Mouse (Mus musculus) gastrocnemius, adult 2 months (tissue): ENCODE results near the gene Gm20498. TPM values are rescaled to one million over a fixed set of nuclear protein-coding genes. Genes with fewer than 3 reads are reported as not detected.
A peak's percentile ranks its signal among the peaks of the same experiment; 100 is the strongest.
"Not testable (repeated sequence)": the region's sequence is repeated elsewhere in the genome, so short reads cannot be mapped to it uniquely, and the experiment has no call there.

Experiments
- DNase-seq: peaks from one replicate; pipeline ENCODE4 v3.0.0; 2022
- H3K27ac ChIP-seq: fragments of 200-600 bp; 2 replicates; pipeline ENCODE4 v1.8.1; 2022; ENCODE audit warnings: mild to moderate bottlenecking
- H3K4me3 ChIP-seq: fragments of 200-600 bp; 2 replicates; pipeline ENCODE4 v1.8.1; 2022; ENCODE audit warnings: mild to moderate bottlenecking, moderate library complexity
- CTCF ChIP-seq: fragments of 200-600 bp; IDR thresholded peaks from 2 replicates; pipeline ENCODE4 v1.8.1; 2022; ENCODE audit warnings: antibody characterized with exemption, mild to moderate bottlenecking, moderate library complexity
- intact Hi-C: fragments of 180-260 bp; cut with DNase I; formaldehyde crosslinking; loops from one replicate; pipeline ENCODE4 v1.15.1; 2025
- total RNA-seq, 2 experiments: library from RNA; stranded (reverse); gene quantifications; 2 replicates each; pipeline ENCODE4 v1.2.3; 2021

The Gm20498 gene
- total RNA-seq, 2 experiments from 2014 or later: 38.2 to 45.9 TPM

- peak; percentile 19 for DNase-seq
- intact Hi-C loops: loop anchor here (2.0 kb wide), 1 partner anchor 111 kb away; the partner anchor contains the start of gene Med6
- peak overlapping the region; percentile 99 for H3K27ac ChIP-seq
- H3K4me3 ChIP-seq: peak overlapping the region; percentile 85
- TF ChIP-seq CTCF: no peak
Observed at GRCm38 (mm10) chr12:81483656-81484055, 49.0 kb downstream of the Gm20498 start.

- intact Hi-C loops: not testable (repeated sequence)
Observed at GRCm38 (mm10) chr12:81459051-81459450, 73.7 kb downstream of the Gm20498 start.

GRCm38 (mm10) chr12:81438985-81439384, 93.7 kb downstream of the Gm20498 start:
- DNase-seq, intact Hi-C loops, H3K27ac ChIP-seq, H3K4me3 ChIP-seq: not testable (repeated sequence)

More at GRCm38 (mm10) chr12:81459051-81459450, 73.7 kb downstream of the Gm20498 start:
- not testable (repeated sequence) for H3K27ac ChIP-seq, H3K4me3 ChIP-seq, DNase-seq

- H3K4me3 ChIP-seq, H3K27ac ChIP-seq, intact Hi-C loops: not testable (repeated sequence)
- DNase-seq: peak; percentile 26
Observed at GRCm38 (mm10) chr12:81434778-81435177, 97.9 kb downstream of the Gm20498 start.

- Histone ChIP-seq H3K4me3 (no peak within 1 kb of the TSS), H3K27ac (no peak within 1 kb of the TSS)
- intact Hi-C loops: no loop called here
- TF ChIP-seq CTCF: no peak
- no peak for DNase-seq
Observed at GRCm38 (mm10) chr12:81421846-81422245, 110.9 kb downstream of the Gm20498 start, which contains the start of gene Adam4. Gene Adam4 (minus strand): TSS chr12:81421946.

- H3K4me3 ChIP-seq: no peak overlapping the region
- TF ChIP-seq CTCF: no peak
- DNase-seq: no peak
- intact Hi-C loops: no loop called here
- H3K27ac ChIP-seq: no peak overlapping the region
Observed at GRCm38 (mm10) chr12:81413211-81413610, 119.5 kb downstream of the Gm20498 start.

- Histone ChIP-seq H3K27ac (no peak overlapping the region), H3K4me3 (no peak overlapping the region)
- TF ChIP-seq CTCF: no peak
- intact Hi-C loops: no loop called here
- DNase-seq: no peak
Observed at GRCm38 (mm10) chr12:81408966-81409365, 123.7 kb downstream of the Gm20498 start.

- H3K4me3 ChIP-seq: no peak overlapping the region
- peak; percentile 83 for TF ChIP-seq CTCF
- no peak overlapping the region for H3K27ac ChIP-seq
- intact Hi-C loops: loop anchor here (1.0 to 5.0 kb wide), 3 partner anchors 70 to 420 kb away; partner anchors contain the start of gene Slc8a3
- peak; percentile 55 for DNase-seq
Observed at GRCm38 (mm10) chr12:81402187-81402586, 130.5 kb downstream of the Gm20498 start.

GRCm38 (mm10) chr12:81379364-81379763, 153.3 kb downstream of the Gm20498 start, which contains the start of gene Gm4787:
Gene Gm4787 (minus strand): TSS chr12:81379464.
- DNase-seq, H3K4me3 ChIP-seq, H3K27ac ChIP-seq, intact Hi-C loops: not testable (repeated sequence)

GRCm38 (mm10) chr12:81333841-81334240, 198.9 kb downstream of the Gm20498 start:
- Histone ChIP-seq H3K27ac (peak overlapping the region; percentile 95), H3K4me3 (peak overlapping the region; percentile 79)
- TF ChIP-seq CTCF: no peak
- DNase-seq: no peak
- intact Hi-C loops: loop anchor here (2.0 to 5.0 kb wide), 4 partner anchors 47 to 132 kb away; no protein-coding TSS in a partner anchor

GRCm38 (mm10) chr12:81332875-81333421, 199.8 kb downstream of the Gm20498 start, which contains the start of gene Slc8a3:
Gene Slc8a3 (minus strand): TSS chr12:81333180.
- peak; percentile 12; the same call in 1 of the 2 replicates for TF ChIP-seq CTCF
- Histone ChIP-seq H3K27ac (peak within 1 kb of the TSS; percentile 95), H3K4me3 (peak within 1 kb of the TSS; percentile 79)
- peak; percentile 75 for DNase-seq
- intact Hi-C loops: loop anchor here (2.0 to 5.0 kb wide), 4 partner anchors 46 to 131 kb away; no protein-coding TSS in a partner anchor

- Histone ChIP-seq H3K27ac (peak overlapping the region; percentile 95), H3K4me3 (peak overlapping the region; percentile 79)
- TF ChIP-seq CTCF: no peak
- intact Hi-C loops: loop anchor here (2.0 to 5.0 kb wide), 4 partner anchors 45 to 130 kb away; no protein-coding TSS in a partner anchor
- DNase-seq: peak; percentile 73
Observed at GRCm38 (mm10) chr12:81331937-81332874, 200.5 kb downstream of the Gm20498 start.
